Mouse (Mus musculus) liver, embryonic 15.5 days (tissue): ENCODE measurements at regions not wholly inside any gene's neighbourhood (a gene's known extent, or its start where the extent isn't known, plus 50 kb on each side); places are given as distances from the start of the nearest gene placed in this dataset.

ENCODE experiments used
- ATAC-seq: fragments of 200-750 bp; cut with Nextera tagmentation; 2 replicates; pipeline ENCODE4 v1.8.0; 2017; ENCODE audit warnings: moderate number of reproducible peaks, mild to moderate bottlenecking, moderate library complexity; ENCODE audit not compliant: insufficient read depth
- H3K27ac ChIP-seq: fragments of 300-500 bp; sonication (generic); replicated peaks from 2 replicates; pipeline ENCODE4 v1.5.1; 2015; ENCODE audit warnings: mild to moderate bottlenecking, inconsistent platforms
- H3K27me3 ChIP-seq: fragments of 300-500 bp; sonication (generic); 2 replicates; pipeline ENCODE4 v1.6.1; 2015; ENCODE audit warnings: mild to moderate bottlenecking, inconsistent platforms
- H3K36me3 ChIP-seq: fragments of 300-500 bp; sonication (generic); replicated peaks from 2 replicates; pipeline ENCODE4 v1.6.1; 2015; ENCODE audit warnings: moderate library complexity, mild to moderate bottlenecking, inconsistent platforms
- H3K4me1 ChIP-seq: fragments of 300-500 bp; sonication (generic); replicated peaks from 2 replicates; pipeline ENCODE4 v1.6.1; 2015; ENCODE audit warnings: inconsistent platforms
- H3K4me2 ChIP-seq: fragments of 300-500 bp; sonication (generic); 2 replicates; pipeline ENCODE4 v1.6.1; 2015; ENCODE audit warnings: moderate library complexity, mild to moderate bottlenecking, inconsistent platforms
- H3K4me3 ChIP-seq: fragments of 300-500 bp; sonication (generic); replicated peaks from 2 replicates; pipeline ENCODE4 v1.5.1; 2015; ENCODE audit warnings: mild to moderate bottlenecking, inconsistent platforms
- H3K9ac ChIP-seq: fragments of 300-500 bp; sonication (generic); 2 replicates; pipeline ENCODE4 v1.6.1; 2015; ENCODE audit warnings: moderate library complexity, mild to moderate bottlenecking, inconsistent platforms
- H3K9me3 ChIP-seq: fragments of 300-500 bp; sonication (generic); replicated peaks from 2 replicates; pipeline ENCODE4 v1.6.1; 2016; ENCODE audit warnings: inconsistent platforms
- WGBS: fragments of 180-500 bp; shearing (Covaris S2); methylation state at CpG from one replicate; pipeline ENCODE4 v1.1.7; 2015; ENCODE audit warnings: mixed read lengths; ENCODE audit not compliant: insufficient replicate concordance; 5-methylcytosine and 5-hydroxymethylcytosine counted together

DNA sequence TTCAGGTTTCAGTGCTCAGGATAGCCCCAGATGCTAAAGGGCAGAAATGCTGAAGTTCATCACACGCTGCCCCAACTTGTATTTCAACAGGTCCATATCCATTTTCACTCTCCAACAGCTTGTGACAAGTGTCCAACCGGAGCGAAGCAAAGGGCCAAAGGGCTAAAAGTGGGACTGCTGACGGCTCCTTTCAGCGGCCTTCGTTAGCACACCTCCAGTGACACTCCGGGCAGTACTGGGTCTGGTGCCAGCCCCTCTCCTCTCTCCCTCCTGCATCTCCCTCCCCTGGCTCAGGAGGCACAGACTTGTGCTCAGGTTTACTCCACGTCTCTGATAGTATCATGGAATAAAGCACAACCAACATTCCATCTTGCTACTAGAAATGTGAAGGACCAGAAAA lies 263.3 kb upstream of the Zfp703 start:
- no peak for ATAC-seq
- Histone ChIP-seq H3K27ac (no peak overlapping the region), H3K9ac (no peak overlapping the region), H3K4me1 (no peaks in the 10 kb centered on the region), H3K4me2 (no peak overlapping the region), H3K9me3 (no peaks in the 10 kb centered on the region), H3K36me3 (no peaks in the 10 kb centered on the region), H3K4me3 (no peak overlapping the region), H3K27me3 (no peaks in the 10 kb centered on the region)
- WGBS = 78% methylated on average over 8 of the region's 8 CpGs

DNA sequence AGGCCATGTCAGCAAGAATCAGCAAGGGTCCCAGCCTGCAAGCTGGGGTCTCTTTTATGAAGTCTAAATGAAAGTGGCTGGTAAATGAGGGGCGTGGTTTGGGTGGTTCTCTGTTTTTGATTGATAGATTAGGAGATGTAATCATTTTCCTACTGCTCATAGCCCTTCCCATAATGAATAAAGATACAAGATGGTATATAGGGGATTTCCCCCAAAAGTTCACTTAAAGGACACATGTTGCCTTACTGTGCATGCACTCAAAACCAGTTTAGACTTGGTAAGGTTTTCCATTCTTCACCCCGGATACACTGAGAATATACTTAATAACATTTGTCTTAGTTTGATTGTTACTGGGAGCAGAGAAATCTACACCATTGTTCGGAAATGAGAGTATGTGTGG lies 262.4 kb upstream of the Zfp703 start:
- WGBS = 67% methylated on average over 3 of the region's 3 CpGs
- no peaks in the 10 kb centered on the region for H3K27me3 ChIP-seq

GRCm38 (mm10) chr8:26718409-26719355 lies 258.4 kb upstream of the Zfp703 start:
- H3K27ac ChIP-seq = no peak overlapping the region
- H3K9me3 ChIP-seq = no peaks in the 10 kb centered on the region
- no peaks in the 10 kb centered on the region for H3K36me3 ChIP-seq
- H3K4me1 ChIP-seq = no peaks in the 10 kb centered on the region
- WGBS = 48% methylated on average over 11 of the region's 11 CpGs
- no peaks in the 10 kb centered on the region for H3K27me3 ChIP-seq
- H3K9ac ChIP-seq = no peak overlapping the region
- no peak overlapping the region for H3K4me2 ChIP-seq
- ATAC-seq = no peak
- H3K4me3 ChIP-seq = no peak overlapping the region

More for the DNA sequence above, 262.4 kb upstream of the Zfp703 start:
- no peak overlapping the region for H3K27ac ChIP-seq
- H3K36me3 ChIP-seq = no peaks in the 10 kb centered on the region
- no peak overlapping the region for H3K9ac ChIP-seq
- H3K4me3 ChIP-seq = no peak overlapping the region
- H3K4me2 ChIP-seq = no peak overlapping the region
- H3K4me1 ChIP-seq = no peaks in the 10 kb centered on the region
- no peak for ATAC-seq
- H3K9me3 ChIP-seq = no peaks in the 10 kb centered on the region

GRCm38 (mm10) chr8:26722766-26723165 lies 254.4 kb upstream of the Zfp703 start:
- WGBS = 45% methylated on average over 3 of the region's 3 CpGs

GRCm38 (mm10) chr8:26724628-26725027 lies 252.5 kb upstream of the Zfp703 start:
- H3K4me2 ChIP-seq = no peak overlapping the region
- H3K4me3 ChIP-seq = no peak overlapping the region
- H3K4me1 ChIP-seq = no peaks in the 10 kb centered on the region
- H3K36me3 ChIP-seq = no peaks in the 10 kb centered on the region
- H3K9ac ChIP-seq = no peak overlapping the region
- no peak for ATAC-seq
- no peaks in the 10 kb centered on the region for H3K27me3 ChIP-seq
- H3K27ac ChIP-seq = no peak overlapping the region
- no peaks in the 10 kb centered on the region for H3K9me3 ChIP-seq
- 60% methylated on average over 5 of the region's 5 CpGs for WGBS

More at GRCm38 (mm10) chr8:26722766-26723165, 254.4 kb upstream of the Zfp703 start:
- H3K9me3 ChIP-seq = no peaks in the 10 kb centered on the region
- no peak overlapping the region for H3K4me3 ChIP-seq
- H3K9ac ChIP-seq = no peak overlapping the region
- no peak overlapping the region for H3K4me2 ChIP-seq
- no peak for ATAC-seq
- no peak overlapping the region for H3K27ac ChIP-seq
- no peaks in the 10 kb centered on the region for H3K4me1 ChIP-seq
- H3K27me3 ChIP-seq = no peaks in the 10 kb centered on the region
- no peaks in the 10 kb centered on the region for H3K36me3 ChIP-seq

GRCm38 (mm10) chr8:26725521-26725920 lies 251.6 kb upstream of the Zfp703 start:
- no peak overlapping the region for H3K4me3 ChIP-seq
- ATAC-seq = no peak
- no peak overlapping the region for H3K4me2 ChIP-seq
- no peak overlapping the region for H3K9ac ChIP-seq
- no peaks in the 10 kb centered on the region for H3K4me1 ChIP-seq
- 44% methylated on average over 7 of the region's 7 CpGs for WGBS
- H3K9me3 ChIP-seq = no peaks in the 10 kb centered on the region
- H3K36me3 ChIP-seq = no peaks in the 10 kb centered on the region
- no peak overlapping the region for H3K27ac ChIP-seq
- no peaks in the 10 kb centered on the region for H3K27me3 ChIP-seq

DNA sequence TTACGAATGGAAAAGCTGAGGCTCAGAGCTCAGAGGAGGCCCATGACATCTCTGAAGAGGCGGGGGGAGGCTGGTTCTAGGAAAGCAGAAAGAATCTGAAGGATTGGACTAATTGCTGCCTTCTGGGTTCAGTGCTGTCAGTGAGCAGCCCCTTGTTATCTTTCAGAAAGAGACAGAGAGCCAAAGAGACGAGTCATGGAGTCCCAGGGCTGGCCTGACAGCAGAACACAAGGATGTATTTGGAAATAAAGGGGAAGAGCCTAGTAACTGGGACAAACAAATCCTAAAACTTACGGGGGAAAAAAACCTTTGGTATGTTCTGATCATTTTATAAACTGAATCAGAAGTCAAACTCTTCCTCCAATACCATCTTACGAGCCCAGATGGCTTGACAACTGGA lies 247.8 kb upstream of the Zfp703 start:
- Histone ChIP-seq H3K4me2 (no peak overlapping the region), H3K9me3 (no peaks in the 10 kb centered on the region), H3K4me3 (no peak overlapping the region), H3K27me3 (no peaks in the 10 kb centered on the region), H3K9ac (no peak overlapping the region), H3K4me1 (no peaks in the 10 kb centered on the region), H3K27ac (no peak overlapping the region), H3K36me3 (no peaks in the 10 kb centered on the region)
- no peak for ATAC-seq
- WGBS = 46% methylated on average over 5 of the region's 5 CpGs

GRCm38 (mm10) chr8:26731111-26731510 lies 246.0 kb upstream of the Zfp703 start:
- Histone ChIP-seq H3K27me3 (no peaks in the 10 kb centered on the region), H3K27ac (no peak overlapping the region), H3K4me3 (no peak overlapping the region), H3K9me3 (no peaks in the 10 kb centered on the region), H3K9ac (no peak overlapping the region), H3K4me1 (no peaks in the 10 kb centered on the region), H3K4me2 (no peak overlapping the region), H3K36me3 (no peaks in the 10 kb centered on the region)
- no peak for ATAC-seq
- WGBS = 54% methylated on average over 2 of the region's 2 CpGs

DNA sequence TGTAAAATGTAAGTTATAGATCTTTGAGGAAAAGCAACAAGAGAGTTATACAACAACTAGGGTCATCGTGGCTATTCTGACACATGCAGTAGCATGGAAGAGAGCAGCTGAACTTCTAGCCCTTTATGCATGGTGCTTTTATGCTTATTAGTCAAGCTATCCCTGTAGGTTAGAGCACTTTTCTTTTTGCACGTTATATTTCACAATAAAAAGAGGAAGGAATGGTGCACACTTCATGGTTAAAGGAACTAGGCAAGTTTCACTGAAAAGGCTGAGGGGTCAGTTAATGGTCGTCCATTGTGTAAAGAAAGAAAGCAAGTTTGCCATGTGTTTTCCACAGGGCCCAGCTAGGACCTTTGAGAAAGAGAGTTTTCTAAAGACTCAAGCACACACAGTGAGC lies 232.7 kb upstream of the Zfp703 start:
- Histone ChIP-seq H3K9ac (no peak overlapping the region), H3K4me2 (no peak overlapping the region), H3K36me3 (no peaks in the 10 kb centered on the region), H3K27me3 (no peaks in the 10 kb centered on the region), H3K27ac (no peak overlapping the region), H3K9me3 (no peaks in the 10 kb centered on the region), H3K4me1 (peaks cover 14% of the 10 kb centered on the region), H3K4me3 (no peak overlapping the region)
- WGBS = 35% methylated on average over 3 of the region's 3 CpGs
- no peak for ATAC-seq

DNA sequence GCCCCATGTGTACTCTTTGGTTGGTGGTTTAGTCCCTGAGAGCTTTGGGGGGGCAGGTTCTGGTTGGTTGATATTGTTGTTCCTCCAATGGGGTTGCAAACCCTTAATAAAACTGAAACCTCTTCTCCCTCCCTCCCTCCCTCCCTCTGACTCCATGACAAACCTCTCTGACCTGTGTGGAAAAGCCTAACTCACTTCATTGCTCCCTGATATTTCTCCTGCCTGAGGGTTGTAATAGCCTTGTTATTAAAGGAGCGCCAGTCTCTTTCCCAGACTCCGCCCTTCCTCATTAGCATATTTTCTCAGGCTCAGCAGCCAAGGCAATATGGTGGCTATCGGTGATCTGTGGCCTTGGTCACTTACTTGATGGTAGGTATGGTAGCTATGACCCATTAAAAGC lies 230.3 kb upstream of the Zfp703 start:
- H3K4me2 ChIP-seq = 0 out of 2 replicates have a peak overlapping the region, but pooled peaks have one; percentile 24
- WGBS = 68% methylated on average over 3 of the region's 3 CpGs

DNA sequence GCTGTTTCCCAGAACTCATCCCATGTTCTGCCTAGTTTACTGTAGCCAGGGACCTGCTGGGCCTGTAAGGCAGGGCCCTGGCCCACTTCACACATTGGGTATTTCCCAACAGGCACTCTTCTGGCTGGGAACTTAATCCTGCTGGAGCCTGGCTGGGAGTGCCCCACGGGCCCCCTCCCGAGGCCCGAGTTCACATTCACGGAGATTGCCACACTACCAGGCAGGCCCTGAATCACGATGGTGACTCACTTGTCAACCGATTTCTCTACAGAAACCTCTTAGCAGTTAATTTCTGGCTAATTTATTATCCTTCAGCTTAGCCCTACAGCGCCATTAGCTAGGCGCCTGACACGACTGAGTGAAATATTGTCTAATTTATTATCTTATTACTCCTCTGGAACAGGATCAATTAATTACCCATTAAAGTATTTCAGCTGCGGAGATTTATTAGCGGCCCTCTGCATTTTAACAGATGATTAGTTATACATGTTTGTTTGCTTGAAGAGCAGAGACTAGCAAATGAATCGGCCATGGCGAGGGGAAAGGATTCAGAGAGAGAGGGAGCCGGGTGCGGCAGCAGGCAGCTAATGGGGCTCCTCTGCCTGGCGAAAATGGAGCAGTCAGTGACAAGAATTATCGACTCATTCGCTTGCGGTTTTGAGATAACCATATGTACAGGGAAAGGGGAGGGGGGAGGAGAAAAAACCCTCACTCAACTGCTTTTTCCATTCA lies 229.7 kb upstream of the Zfp703 start:
- no peak overlapping the region for H3K9ac ChIP-seq
- H3K27ac ChIP-seq = no peak overlapping the region
- H3K9me3 ChIP-seq = no peaks in the 10 kb centered on the region
- H3K36me3 ChIP-seq = no peaks in the 10 kb centered on the region
- 0 out of 2 replicates have a peak, but pooled peaks have one; percentile 58 for ATAC-seq
- H3K27me3 ChIP-seq = no peaks in the 10 kb centered on the region
- 35% methylated on average over 19 of the region's 19 CpGs for WGBS
- H3K4me1 ChIP-seq = peaks cover 14% of the 10 kb centered on the region
- H3K4me3 ChIP-seq = no peak overlapping the region
- H3K4me2 ChIP-seq = peak overlapping the region; percentile 24

More for the DNA sequence above, 230.3 kb upstream of the Zfp703 start:
- Histone ChIP-seq H3K36me3 (no peaks in the 10 kb centered on the region), H3K4me3 (no peak overlapping the region), H3K9me3 (no peaks in the 10 kb centered on the region), H3K4me1 (peaks cover 14% of the 10 kb centered on the region), H3K9ac (no peak overlapping the region), H3K27me3 (no peaks in the 10 kb centered on the region), H3K27ac (no peak overlapping the region)
- no peak for ATAC-seq
